Mouse (Mus musculus): Measurements from ENCODE around the gene Ddx55. TPM values are rescaled to one million over a fixed set of nuclear protein-coding genes. Genes with fewer than 3 reads are reported as not detected.
A peak's percentile ranks its signal among the peaks of the same experiment; 100 is the strongest.

The Ddx55 gene
- total and polyA plus RNA-seq, 3 experiments = 5.3 to 7.5 (median 6.2) TPM

GRCm38 (mm10) chr5:124524943-124525342 lies 27.7 kb upstream of the Ddx55 start:
- no peak for DNase-seq

GRCm38 (mm10) chr5:124528351-124528750 lies 24.3 kb upstream of the Ddx55 start:
- no peaks in the 10 kb centered on the region; the same call in none of the 2 replicates for H3K4me1 ChIP-seq (ENCODE audit: control insufficient read depth, insufficient read depth, low read length)
- no peak for TF ChIP-seq EP300 (IDR thresholded peaks at IDR 0.05; ENCODE audit: insufficient read depth, low read depth, low read length)
- TF ChIP-seq CTCF (IDR thresholded peaks at IDR 0.05) = no peak
- TF ChIP-seq POLR2A (IDR thresholded peaks at IDR 0.05; ENCODE audit: insufficient read depth, low read depth, low read length) = no peak
- H3K79me2 ChIP-seq (replicated peaks; ENCODE audit: control insufficient read depth, insufficient read depth, low read length) = peaks cover 3% of the 10 kb centered on the region
- no peaks in the 10 kb centered on the region for H3K27me3 ChIP-seq (ENCODE audit: control insufficient read depth, insufficient read depth, low read length)
- no peak for DNase-seq
- WGBS = 58% methylated on average over 4 of the region's 4 CpGs
- H3K4me3 ChIP-seq = peak overlapping the region; percentile 89
- H3K36me3 ChIP-seq (ENCODE audit: control insufficient read depth, insufficient read depth, low read length) = peaks cover 4% of the 10 kb centered on the region; the same call in 1 of the 2 replicates
- peak overlapping the region; percentile 92 for H3K9ac ChIP-seq (ENCODE audit: low read depth, low read length)
- intact Hi-C loops (cut with DNase I) = loop anchor here (2.0 kb wide), 2 partner anchors 18 to 30 kb away; no protein-coding TSS in a partner anchor
- peak overlapping the region; percentile 96 for H3K27ac ChIP-seq

More at GRCm38 (mm10) chr5:124524943-124525342, 27.7 kb upstream of the Ddx55 start:
- Histone ChIP-seq H3K36me3 (ENCODE audit: control insufficient read depth, insufficient read depth, low read length) (peaks cover 4% of the 10 kb centered on the region; the same call in 1 of the 2 replicates), H3K79me2 (replicated peaks; ENCODE audit: control insufficient read depth, insufficient read depth, low read length) (peaks cover 5% of the 10 kb centered on the region), H3K27ac (no peak overlapping the region), H3K4me3 (no peak overlapping the region), H3K4me1 (ENCODE audit: control insufficient read depth, insufficient read depth, low read length) (peaks cover 1% of the 10 kb centered on the region; the same call in 1 of the 2 replicates), H3K27me3 (ENCODE audit: control insufficient read depth, insufficient read depth, low read length) (no peaks in the 10 kb centered on the region), H3K9ac (ENCODE audit: low read depth, low read length) (no peak overlapping the region)
- TF ChIP-seq CTCF (IDR thresholded peaks at IDR 0.05) = no peak
- intact Hi-C loops (cut with DNase I) = no loop called here
- 75% methylated on average over 5 of the region's 5 CpGs for WGBS

GRCm38 (mm10) chr5:124528791-124529190 lies 23.9 kb upstream of the Ddx55 start:
- no peaks in the 10 kb centered on the region for H3K27me3 ChIP-seq (ENCODE audit: control insufficient read depth, insufficient read depth, low read length)
- peaks cover 3% of the 10 kb centered on the region for H3K79me2 ChIP-seq (replicated peaks; ENCODE audit: control insufficient read depth, insufficient read depth, low read length)
- H3K4me3 ChIP-seq = peak overlapping the region; percentile 89
- TF ChIP-seq EP300 (IDR thresholded peaks at IDR 0.05; ENCODE audit: insufficient read depth, low read depth, low read length) (peak; percentile 70; the same call in 1 of the 2 replicates), POLR2A (IDR thresholded peaks at IDR 0.05; ENCODE audit: insufficient read depth, low read depth, low read length) (no peak; the same call in none of the 2 replicates)
- peak overlapping the region; percentile 92 for H3K9ac ChIP-seq (ENCODE audit: low read depth, low read length)
- peaks cover 4% of the 10 kb centered on the region; the same call in 1 of the 2 replicates for H3K36me3 ChIP-seq (ENCODE audit: control insufficient read depth, insufficient read depth, low read length)
- peak overlapping the region; percentile 96 for H3K27ac ChIP-seq
- DNase-seq = peak in 1 of 2 experiments; percentile 75
- WGBS = 9% methylated on average over 9 of the region's 9 CpGs
- no peaks in the 10 kb centered on the region; the same call in none of the 2 replicates for H3K4me1 ChIP-seq (ENCODE audit: control insufficient read depth, insufficient read depth, low read length)
- intact Hi-C loops (cut with DNase I) = loop anchor here (2.0 kb wide), 2 partner anchors 18 to 30 kb away; no protein-coding TSS in a partner anchor

- Histone ChIP-seq H3K27ac (peak overlapping the region; percentile 96), H3K4me1 (ENCODE audit: control insufficient read depth, insufficient read depth, low read length) (no peaks in the 10 kb centered on the region; the same call in none of the 2 replicates), H3K4me3 (peak overlapping the region; percentile 89), H3K36me3 (ENCODE audit: control insufficient read depth, insufficient read depth, low read length) (peaks cover 4% of the 10 kb centered on the region; the same call in 1 of the 2 replicates), H3K79me2 (replicated peaks; ENCODE audit: control insufficient read depth, insufficient read depth, low read length) (peaks cover 3% of the 10 kb centered on the region), H3K9ac (ENCODE audit: low read depth, low read length) (peak overlapping the region; percentile 92), H3K27me3 (ENCODE audit: control insufficient read depth, insufficient read depth, low read length) (no peaks in the 10 kb centered on the region)
- TF ChIP-seq POLR2A (IDR thresholded peaks at IDR 0.05; ENCODE audit: insufficient read depth, low read depth, low read length) (no peak; the same call in 1 of the 2 replicates), CTCF (IDR thresholded peaks at IDR 0.05) (no peak), EP300 (IDR thresholded peaks at IDR 0.05; ENCODE audit: insufficient read depth, low read depth, low read length) (peak; percentile 24; the same call in 1 of the 2 replicates)
- peak; percentile 52 to 65 for DNase-seq
- WGBS = 11% methylated on average over 8 of the region's 8 CpGs
- intact Hi-C loops (cut with DNase I) = loop anchor here (2.0 kb wide), 2 partner anchors 18 to 30 kb away; no protein-coding TSS in a partner anchor
Observed at GRCm38 (mm10) chr5:124529191-124529651, 23.4 kb upstream of the Ddx55 start.

GRCm38 (mm10) chr5:124529697-124530096 lies 23.0 kb upstream of the Ddx55 start:
- Histone ChIP-seq H3K79me2 (replicated peaks; ENCODE audit: control insufficient read depth, insufficient read depth, low read length) (peaks cover 3% of the 10 kb centered on the region), H3K9ac (ENCODE audit: low read depth, low read length) (peak overlapping the region; percentile 92), H3K4me3 (peak overlapping the region; percentile 89), H3K27ac (peak overlapping the region; percentile 96), H3K27me3 (ENCODE audit: control insufficient read depth, insufficient read depth, low read length) (no peaks in the 10 kb centered on the region), H3K4me1 (ENCODE audit: control insufficient read depth, insufficient read depth, low read length) (no peaks in the 10 kb centered on the region; the same call in none of the 2 replicates), H3K36me3 (ENCODE audit: control insufficient read depth, insufficient read depth, low read length) (peaks cover 4% of the 10 kb centered on the region; the same call in 1 of the 2 replicates)
- intact Hi-C loops (cut with DNase I) = loop anchor here (2.0 kb wide), 2 partner anchors 19 to 31 kb away; no protein-coding TSS in a partner anchor
- DNase-seq = peak; percentile 44 to 63
- 15% methylated on average over 8 of the region's 8 CpGs for WGBS
- no peak for TF ChIP-seq EP300 (IDR thresholded peaks at IDR 0.05; ENCODE audit: insufficient read depth, low read depth, low read length)

All from heart, adult 2 months (tissue).